Mouse (Mus musculus): Measurements from ENCODE around the gene Rps6kl1. TPM values are rescaled to one million over a fixed set of nuclear protein-coding genes. Genes with fewer than 3 reads are reported as not detected.

Gene Rps6kl1
- polyA plus RNA-seq, 1 experiment from 2014 or later = 2.1 TPM

- Histone ChIP-seq H3K4me3 (ENCODE audit: low read depth, low read length) (no peak overlapping the region), H3K36me3 (ENCODE audit: control insufficient read depth, insufficient read depth, low read length) (no peaks in the 10 kb centered on the region), H3K9ac (ENCODE audit: low read length) (no peak overlapping the region), H3K9me3 (ENCODE audit: control insufficient read depth, low read length) (no peaks in the 10 kb centered on the region), H3K27ac (ENCODE audit: low read depth, low read length) (no peak overlapping the region), H3K27me3 (ENCODE audit: control insufficient read depth, insufficient read depth, low read length) (no peaks in the 10 kb centered on the region), H3K4me2 (no peak overlapping the region), H3K4me1 (ENCODE audit: control insufficient read depth, insufficient read depth, low read length) (peaks cover 21% of the 10 kb centered on the region)
- WGBS = 57% methylated on average over 3 of the region's 3 CpGs
- ATAC-seq (ENCODE audit: low FRiP score) = no peak
- peak; percentile 47 for DNase-seq (ENCODE audit: low spot score, missing footprints)
These were observed 42.4 kb downstream of the Rps6kl1 start for GRCm38 (mm10) chr12:85108643-85109042.

- Histone ChIP-seq H3K9ac (ENCODE audit: low read length) (no peak overlapping the region), H3K27ac (ENCODE audit: low read depth, low read length) (no peak overlapping the region)
- ATAC-seq (ENCODE audit: low FRiP score) = no peak
These were observed 44.8 kb downstream of the Rps6kl1 start for GRCm38 (mm10) chr12:85106292-85106691.

GRCm38 (mm10) chr12:85104789-85105188 is 46.3 kb downstream of the Rps6kl1 start:
- no peaks in the 10 kb centered on the region for H3K9me3 ChIP-seq (ENCODE audit: control insufficient read depth, low read length)
- no peak overlapping the region for H3K4me3 ChIP-seq (ENCODE audit: low read depth, low read length)
- ATAC-seq (ENCODE audit: low FRiP score) (no peak), DNase-seq (ENCODE audit: low spot score, missing footprints) (peak; percentile 54)
- no peak overlapping the region for H3K4me2 ChIP-seq
- no peaks in the 10 kb centered on the region for H3K27me3 ChIP-seq (ENCODE audit: control insufficient read depth, insufficient read depth, low read length)
- peaks cover 8% of the 10 kb centered on the region for H3K4me1 ChIP-seq (ENCODE audit: control insufficient read depth, insufficient read depth, low read length)
- H3K9ac ChIP-seq (ENCODE audit: low read length) = no peak overlapping the region
- H3K27ac ChIP-seq (ENCODE audit: low read depth, low read length) = no peak overlapping the region
- no peaks in the 10 kb centered on the region for H3K36me3 ChIP-seq (ENCODE audit: control insufficient read depth, insufficient read depth, low read length)
- 91% methylated on average over 8 of the region's 8 CpGs for WGBS

More at GRCm38 (mm10) chr12:85106292-85106691, 44.8 kb downstream of the Rps6kl1 start:
- Histone ChIP-seq H3K36me3 (ENCODE audit: control insufficient read depth, insufficient read depth, low read length) (no peaks in the 10 kb centered on the region), H3K9me3 (ENCODE audit: control insufficient read depth, low read length) (no peaks in the 10 kb centered on the region), H3K27me3 (ENCODE audit: control insufficient read depth, insufficient read depth, low read length) (no peaks in the 10 kb centered on the region), H3K4me3 (ENCODE audit: low read depth, low read length) (no peak overlapping the region), H3K4me2 (peak overlapping the region; percentile 23; the same call in 1 of the 2 replicates), H3K4me1 (ENCODE audit: control insufficient read depth, insufficient read depth, low read length) (peaks cover 13% of the 10 kb centered on the region)
- DNase-seq (ENCODE audit: low spot score, missing footprints) = peak; percentile 85
- WGBS = 2% methylated on average over 8 of the region's 8 CpGs

GRCm38 (mm10) chr12:85103096-85103495 is 48.0 kb downstream of the Rps6kl1 start:
- no peaks in the 10 kb centered on the region for H3K27me3 ChIP-seq (ENCODE audit: control insufficient read depth, insufficient read depth, low read length)
- ATAC-seq (ENCODE audit: low FRiP score) (no peak), DNase-seq (ENCODE audit: low spot score, missing footprints) (peak; percentile 1)
- H3K9ac ChIP-seq (ENCODE audit: low read length) = no peak overlapping the region
- H3K9me3 ChIP-seq (ENCODE audit: control insufficient read depth, low read length) = no peaks in the 10 kb centered on the region
- H3K27ac ChIP-seq (ENCODE audit: low read depth, low read length) = no peak overlapping the region
- H3K4me1 ChIP-seq (ENCODE audit: control insufficient read depth, insufficient read depth, low read length) = peaks cover 3% of the 10 kb centered on the region; the same call in 1 of the 2 replicates
- WGBS = 82% methylated on average over 8 of the region's 8 CpGs
- no peak overlapping the region for H3K4me3 ChIP-seq (ENCODE audit: low read depth, low read length)
- H3K36me3 ChIP-seq (ENCODE audit: control insufficient read depth, insufficient read depth, low read length) = no peaks in the 10 kb centered on the region
- no peak overlapping the region for H3K4me2 ChIP-seq

GRCm38 (mm10) chr12:85101521-85102106 is 49.5 kb downstream of the Rps6kl1 start:
- H3K4me3 ChIP-seq (ENCODE audit: low read depth, low read length) = no peak overlapping the region
- H3K9ac ChIP-seq (ENCODE audit: low read length) = no peak overlapping the region
- no peaks in the 10 kb centered on the region for H3K27me3 ChIP-seq (ENCODE audit: control insufficient read depth, insufficient read depth, low read length)
- H3K27ac ChIP-seq (ENCODE audit: low read depth, low read length) = no peak overlapping the region
- H3K36me3 ChIP-seq (ENCODE audit: control insufficient read depth, insufficient read depth, low read length) = no peaks in the 10 kb centered on the region
- peaks cover 3% of the 10 kb centered on the region; the same call in 1 of the 2 replicates for H3K4me1 ChIP-seq (ENCODE audit: control insufficient read depth, insufficient read depth, low read length)
- WGBS = 77% methylated on average over 5 of the region's 5 CpGs
- DNase-seq (ENCODE audit: low spot score, missing footprints) (peak; percentile 53), ATAC-seq (ENCODE audit: low FRiP score) (no peak)
- no peak overlapping the region for H3K4me2 ChIP-seq
- H3K9me3 ChIP-seq (ENCODE audit: control insufficient read depth, low read length) = no peaks in the 10 kb centered on the region

- H3K36me3 ChIP-seq (ENCODE audit: control insufficient read depth, insufficient read depth, low read length) = no peaks in the 10 kb centered on the region
- H3K4me2 ChIP-seq = no peak overlapping the region
- H3K4me3 ChIP-seq (ENCODE audit: low read depth, low read length) = no peak overlapping the region
- H3K27me3 ChIP-seq (ENCODE audit: control insufficient read depth, insufficient read depth, low read length) = no peaks in the 10 kb centered on the region
- 0 out of 2 replicates have a peak, but pooled peaks have one; percentile 24 for ATAC-seq (ENCODE audit: low FRiP score)
- H3K4me1 ChIP-seq (ENCODE audit: control insufficient read depth, insufficient read depth, low read length) = no peaks in the 10 kb centered on the region
- 30% methylated on average over 14 of the region's 14 CpGs for WGBS
- DNase-seq (ENCODE audit: low spot score, missing footprints) = peak; percentile 87
- no peaks in the 10 kb centered on the region for H3K9me3 ChIP-seq (ENCODE audit: control insufficient read depth, low read length)
- peak overlapping the region; percentile 37 for H3K9ac ChIP-seq (ENCODE audit: low read length)
- H3K27ac ChIP-seq (ENCODE audit: low read depth, low read length) = no peak overlapping the region
These were observed 50.1 kb downstream of the Rps6kl1 start for GRCm38 (mm10) chr12:85101001-85101400.

- no peak overlapping the region for H3K4me2 ChIP-seq
- DNase-seq (ENCODE audit: low spot score, missing footprints) = peak; percentile 70
- H3K9me3 ChIP-seq (ENCODE audit: control insufficient read depth, low read length) = no peaks in the 10 kb centered on the region
- H3K9ac ChIP-seq (ENCODE audit: low read length) = no peak overlapping the region
- H3K36me3 ChIP-seq (ENCODE audit: control insufficient read depth, insufficient read depth, low read length) = no peaks in the 10 kb centered on the region
- no peaks in the 10 kb centered on the region for H3K4me1 ChIP-seq (ENCODE audit: control insufficient read depth, insufficient read depth, low read length)
- 87% methylated on average over 7 of the region's 7 CpGs for WGBS
- ATAC-seq (ENCODE audit: low FRiP score) = no peak
- H3K27ac ChIP-seq (ENCODE audit: low read depth, low read length) = no peak overlapping the region
- H3K27me3 ChIP-seq (ENCODE audit: control insufficient read depth, insufficient read depth, low read length) = no peaks in the 10 kb centered on the region
- H3K4me3 ChIP-seq (ENCODE audit: low read depth, low read length) = no peak overlapping the region
These were observed 55.2 kb downstream of the Rps6kl1 start for GRCm38 (mm10) chr12:85095859-85096258.

- peak; percentile 76 for DNase-seq (ENCODE audit: low spot score, missing footprints)
- ATAC-seq (ENCODE audit: low FRiP score) = no peak
- Histone ChIP-seq H3K9ac (ENCODE audit: low read length) (no peak overlapping the region), H3K4me1 (ENCODE audit: control insufficient read depth, insufficient read depth, low read length) (no peaks in the 10 kb centered on the region), H3K9me3 (ENCODE audit: control insufficient read depth, low read length) (no peaks in the 10 kb centered on the region), H3K4me2 (no peak overlapping the region), H3K27ac (ENCODE audit: low read depth, low read length) (no peak overlapping the region), H3K4me3 (ENCODE audit: low read depth, low read length) (no peak overlapping the region), H3K27me3 (ENCODE audit: control insufficient read depth, insufficient read depth, low read length) (no peaks in the 10 kb centered on the region), H3K36me3 (ENCODE audit: control insufficient read depth, insufficient read depth, low read length) (no peaks in the 10 kb centered on the region)
- 85% methylated on average over 11 of the region's 11 CpGs for WGBS
These were observed 55.9 kb downstream of the Rps6kl1 start for GRCm38 (mm10) chr12:85095146-85095545.

- Histone ChIP-seq H3K36me3 (ENCODE audit: control insufficient read depth, insufficient read depth, low read length) (no peaks in the 10 kb centered on the region), H3K27me3 (ENCODE audit: control insufficient read depth, insufficient read depth, low read length) (no peaks in the 10 kb centered on the region), H3K4me3 (ENCODE audit: low read depth, low read length) (no peak overlapping the region), H3K4me2 (no peak overlapping the region), H3K4me1 (ENCODE audit: control insufficient read depth, insufficient read depth, low read length) (no peaks in the 10 kb centered on the region), H3K9ac (ENCODE audit: low read length) (no peak overlapping the region), H3K9me3 (ENCODE audit: control insufficient read depth, low read length) (no peaks in the 10 kb centered on the region), H3K27ac (ENCODE audit: low read depth, low read length) (no peak overlapping the region)
- ATAC-seq (ENCODE audit: low FRiP score) = no peak
- 83% methylated on average over 10 of the region's 10 CpGs for WGBS
- DNase-seq (ENCODE audit: low spot score, missing footprints) = peak; percentile 8
These were observed 56.4 kb downstream of the Rps6kl1 start for GRCm38 (mm10) chr12:85094706-85095105.

Data from midbrain, embryonic 11.5 days (tissue).